Mouse (Mus musculus): Measurements from ENCODE around the gene Il27ra. TPM values are rescaled to one million over a fixed set of nuclear protein-coding genes. Genes with fewer than 3 reads are reported as not detected.

Il27ra gene
- total RNA-seq, 2 experiments from 2014 or later, result 0.69 to 1.2 TPM

GRCm38 (mm10) chr8:84065457-84066072 is 23.2 kb upstream of the Il27ra start:
- DNase-seq, result no peak

DNA sequence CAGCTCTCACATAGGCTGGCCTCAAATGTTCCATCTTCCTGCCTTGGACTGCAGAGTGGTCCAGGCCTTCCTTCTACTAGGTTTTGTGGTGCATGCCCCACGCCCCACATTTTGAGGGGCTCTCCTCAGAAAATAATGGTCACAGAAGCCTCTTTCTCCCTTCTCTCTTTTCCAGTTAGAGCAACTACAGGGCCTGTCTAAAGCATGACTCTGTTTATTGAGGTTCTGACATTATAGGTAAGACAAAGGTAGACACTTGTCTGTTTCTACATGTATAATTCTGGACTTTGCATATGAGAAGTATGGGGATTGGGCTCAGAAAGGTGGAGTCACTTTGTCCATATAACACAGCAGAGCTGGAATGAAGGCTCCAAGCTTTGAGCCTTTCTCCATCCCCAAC is 22.6 kb upstream of the Il27ra start, which contains the start of gene Gm10643:
Gene Gm10643 (minus strand): TSS at position 101 of the 400 bp plus-strand sequence.
- DNase-seq, result no peak

GRCm38 (mm10) chr8:84063861-84064610 is 21.6 kb upstream of the Il27ra start:
- DNase-seq, result no peak

- DNase-seq, result no peak
Observed at GRCm38 (mm10) chr8:84060245-84060644, 17.9 kb upstream of the Il27ra start.

DNA sequence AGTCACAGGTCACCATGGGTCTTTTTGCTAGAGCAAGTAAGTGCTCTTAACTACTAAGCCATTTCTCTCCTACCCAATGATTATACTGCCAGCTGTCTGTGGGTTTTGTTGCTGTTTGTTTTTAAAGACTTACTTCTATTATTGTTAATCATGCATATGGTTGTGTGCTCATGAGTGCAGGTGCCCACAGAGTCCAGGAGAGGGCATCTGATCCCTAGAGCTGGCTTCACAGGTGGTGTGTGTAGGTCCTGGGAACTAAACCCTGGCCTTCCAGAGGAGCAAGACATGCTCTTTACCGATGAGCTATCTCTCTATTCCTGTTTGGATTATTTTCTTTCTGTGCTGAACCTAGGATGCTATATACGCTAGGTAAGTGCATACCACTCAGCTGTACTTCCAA is 16.8 kb upstream of the Il27ra start:
- DNase-seq, result no peak

DNA sequence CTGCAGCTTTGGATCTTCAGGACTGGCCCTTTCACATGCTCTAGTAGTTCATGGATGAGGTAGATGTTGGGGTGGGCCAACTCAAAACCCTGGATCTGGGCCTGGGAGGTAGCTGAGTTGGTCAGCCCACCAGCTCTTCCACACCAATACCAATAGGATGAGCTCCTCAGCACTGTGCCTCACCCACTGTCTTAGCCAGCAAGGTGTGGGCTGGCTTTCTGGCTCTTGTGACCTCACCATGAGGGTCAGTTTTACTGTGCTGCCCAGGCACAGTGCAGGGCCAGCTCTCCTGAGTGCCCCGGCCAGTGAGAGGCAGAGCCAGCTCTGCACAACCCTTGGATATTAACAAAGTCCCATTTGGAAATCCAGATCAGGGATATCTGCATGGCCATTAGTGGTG is 15.4 kb upstream of the Il27ra start:
- DNase-seq, result no peak

GRCm38 (mm10) chr8:84053229-84053628 is 10.8 kb upstream of the Il27ra start:
- DNase-seq, result no peak

GRCm38 (mm10) chr8:84052746-84053145 is 10.4 kb upstream of the Il27ra start:
- DNase-seq, result no peak

- no peak for DNase-seq
Observed at GRCm38 (mm10) chr8:84048171-84048570, 5.8 kb upstream of the Il27ra start.

- DNase-seq, result no peak
Observed at GRCm38 (mm10) chr8:84046505-84046904, 4.1 kb upstream of the Il27ra start.

- no peak for DNase-seq
Observed at GRCm38 (mm10) chr8:84044900-84045299, 2.5 kb upstream of the Il27ra start, which contains the start of gene Rln3. Gene Rln3 (minus strand): TSS chr8:84045000.

GRCm38 (mm10) chr8:84044103-84044502 is 1.7 kb upstream of the Il27ra start:
- no peak for DNase-seq

DNA sequence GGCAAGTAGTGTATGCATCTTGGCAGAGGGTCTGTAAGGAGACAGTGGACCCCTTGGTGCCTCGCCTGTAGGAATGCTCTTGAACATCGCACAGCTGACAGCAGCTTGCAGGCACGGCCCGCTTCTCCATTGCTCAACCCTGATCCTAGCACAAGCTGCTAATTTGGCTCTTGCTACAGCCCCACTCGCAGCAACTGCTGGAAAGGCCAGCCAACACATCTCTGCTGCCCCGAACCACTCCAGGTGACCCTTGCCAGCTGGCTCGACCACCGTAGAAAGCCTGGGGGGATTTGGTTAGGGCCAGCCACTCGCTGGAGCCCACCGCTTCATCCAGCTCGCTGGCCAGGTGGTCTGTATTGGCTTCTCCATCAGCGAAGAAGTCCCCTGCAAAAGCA is 556 bp upstream of the Il27ra start:
- no peak for DNase-seq

DNA sequence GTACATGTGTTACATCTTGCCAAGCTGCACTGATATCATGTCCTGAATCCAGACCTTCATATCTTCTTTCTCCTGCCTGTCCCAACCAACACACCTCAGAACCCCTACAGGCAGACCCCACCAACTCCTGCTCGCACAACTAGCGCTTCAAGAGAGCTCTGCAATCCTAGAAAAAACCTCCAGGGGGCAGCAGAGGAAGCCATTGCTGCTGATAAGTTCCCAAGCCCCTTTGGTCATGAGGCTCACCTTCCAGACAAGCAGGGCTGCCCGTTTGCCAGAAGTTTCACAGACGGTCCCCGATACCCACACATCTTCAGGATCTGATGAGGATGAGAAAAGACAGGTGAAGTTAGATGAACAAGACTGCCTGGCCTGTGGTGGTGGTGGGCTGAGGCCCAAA is 3.3 kb downstream of the Il27ra start:
- DNase-seq, result peak; percentile 39

DNA sequence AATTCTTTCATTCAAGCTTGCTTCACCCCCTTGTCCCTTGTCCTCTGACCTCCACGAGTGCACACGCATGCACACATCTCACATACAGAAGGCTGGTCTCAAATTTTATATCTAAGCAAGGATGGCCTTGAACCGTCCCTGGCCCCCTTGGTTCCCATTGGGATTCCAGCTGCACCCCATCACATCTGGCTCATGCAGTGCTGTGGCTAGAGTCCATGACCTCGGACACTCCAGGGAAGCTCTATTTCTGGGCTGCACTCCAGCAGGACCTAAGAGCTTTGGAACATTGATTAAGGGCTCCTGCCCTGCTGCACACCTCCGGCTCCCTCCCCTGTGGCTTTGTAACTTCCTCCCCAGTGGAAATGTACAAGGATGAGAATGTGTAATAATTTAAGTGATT is 4.4 kb downstream of the Il27ra start:
- DNase-seq, result no peak

DNA sequence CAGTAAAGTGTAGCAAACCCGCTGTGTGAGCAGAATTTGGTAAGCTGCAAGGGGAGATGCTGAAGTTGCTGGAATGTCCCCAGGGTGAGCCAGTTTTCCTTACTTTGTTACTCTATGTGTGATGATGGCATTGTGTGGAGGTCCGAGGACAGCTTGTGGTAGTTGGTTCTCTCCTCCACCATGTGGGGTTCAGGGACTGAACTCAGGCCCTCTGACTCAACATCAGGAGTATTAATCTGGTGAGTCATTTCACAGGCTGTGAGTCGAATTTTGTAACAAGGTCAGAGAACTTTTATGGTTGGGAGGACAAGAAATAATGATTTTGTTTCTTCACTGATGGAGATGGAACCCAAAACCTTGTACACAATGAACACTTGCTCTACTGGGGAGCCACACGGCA is 9.6 kb downstream of the Il27ra start:
- DNase-seq, result no peak

- DNase-seq, result no peak
Observed at GRCm38 (mm10) chr8:84029272-84029671, 13.1 kb downstream of the Il27ra start.

DNA sequence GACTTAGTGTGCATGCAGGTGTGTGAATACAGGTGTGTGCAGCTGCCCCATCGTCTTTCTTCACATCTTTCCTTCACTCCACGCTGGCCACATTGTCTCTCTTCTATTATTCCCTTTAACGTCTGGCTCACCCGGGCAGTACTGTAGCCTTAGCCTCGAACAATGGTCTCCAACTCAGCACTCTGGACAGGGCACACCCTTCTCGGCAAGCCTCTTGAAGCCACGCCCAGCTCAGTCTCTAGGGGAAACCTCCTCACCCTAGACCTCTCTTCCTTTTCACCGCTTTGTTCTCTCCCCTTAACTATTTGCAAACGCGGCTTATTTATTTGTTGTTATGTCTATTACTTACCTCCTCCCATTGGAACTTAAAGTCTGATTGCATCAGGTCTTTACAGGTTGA is 14.9 kb downstream of the Il27ra start:
- no peak for DNase-seq

- DNase-seq, result peak; percentile 62
Observed at GRCm38 (mm10) chr8:84025863-84026262, 16.5 kb downstream of the Il27ra start.

DNA sequence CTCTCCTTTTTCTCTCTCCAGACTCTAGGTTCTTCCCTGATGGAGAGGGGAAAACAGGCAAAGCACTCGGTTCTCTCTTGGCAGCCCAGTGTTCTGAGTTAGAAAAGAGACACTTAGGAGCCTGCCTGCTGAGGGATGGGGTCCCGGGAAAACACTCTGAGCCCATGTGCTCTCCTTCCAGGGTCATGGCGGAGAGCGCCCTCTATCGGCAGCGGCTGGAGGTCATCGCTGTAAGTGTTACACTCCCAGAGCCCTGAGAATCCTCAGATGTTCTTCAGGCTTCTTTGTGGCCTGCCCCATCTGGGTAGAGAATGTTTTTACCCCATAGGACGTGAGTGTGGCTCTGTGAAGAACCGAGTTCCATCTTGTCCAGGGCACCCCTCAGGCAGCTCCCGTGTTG is 18.2 kb downstream of the Il27ra start:
- no peak for DNase-seq

GRCm38 (mm10) chr8:84023631-84024030 is 18.8 kb downstream of the Il27ra start:
- no peak for DNase-seq

DNA sequence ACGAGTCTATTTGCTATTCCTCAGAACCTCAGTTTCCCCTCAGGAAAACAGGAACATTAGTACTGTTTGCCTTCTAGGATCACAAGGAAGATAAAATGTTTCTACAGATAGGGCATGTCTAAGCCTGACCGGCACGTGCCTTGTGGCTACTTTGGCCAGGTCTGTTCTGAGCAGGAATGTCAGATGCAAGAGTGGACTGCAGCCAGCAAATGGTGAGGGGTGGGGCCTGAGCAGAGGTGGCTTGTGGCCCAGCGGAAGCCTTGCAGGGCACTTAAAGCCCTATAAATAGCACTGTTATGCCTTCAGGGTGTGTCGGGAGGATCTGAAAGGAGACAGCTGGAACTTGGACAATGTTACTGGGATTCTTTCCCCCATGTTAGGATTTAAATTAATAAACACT is 19.3 kb downstream of the Il27ra start:
- peak; percentile 76 for DNase-seq

DNA sequence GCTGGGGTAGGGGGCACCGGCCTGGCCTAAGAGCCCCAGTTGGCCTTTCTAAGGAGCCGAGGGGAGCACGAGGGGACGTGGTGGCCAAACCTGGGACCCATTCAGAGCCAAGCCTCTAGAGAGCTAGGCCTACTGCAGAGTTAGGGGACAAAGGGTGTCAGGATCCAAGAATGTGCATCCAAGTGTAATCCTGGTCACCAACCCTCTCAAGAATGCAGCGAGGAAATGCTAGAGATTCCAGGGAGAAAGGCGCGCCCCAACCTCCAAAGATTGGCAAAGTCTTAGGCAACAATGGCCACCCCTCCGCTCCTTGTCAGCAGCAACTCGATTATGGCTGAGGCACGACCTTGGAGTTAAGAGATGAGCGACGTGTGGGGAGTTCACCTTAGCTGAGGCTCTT is 20.8 kb downstream of the Il27ra start:
- DNase-seq, result no peak

GRCm38 (mm10) chr8:84021096-84021495 is 21.3 kb downstream of the Il27ra start, which contains the start of gene Palm3:
Gene Palm3 (plus strand): TSS chr8:84021471.
- no peak for DNase-seq
